11 mouse cellular contexts compared by ENCODE assay signal in the genomic region with DNA sequence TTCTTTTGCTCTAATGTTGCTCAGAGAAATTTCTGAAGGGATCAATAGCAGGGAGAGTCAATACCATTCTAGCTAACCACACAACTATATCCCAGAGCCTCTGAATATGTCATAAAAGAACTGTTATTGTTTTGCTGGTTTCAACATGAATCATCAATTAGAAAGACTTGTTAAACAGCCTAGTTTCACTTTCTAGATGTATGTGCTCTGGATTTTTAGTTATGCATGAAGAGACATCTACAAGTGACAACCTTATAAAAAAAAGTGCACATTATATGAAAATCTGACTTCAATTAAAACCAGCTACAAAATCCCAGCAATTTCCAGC. TPM values are rescaled to one million over a fixed set of nuclear protein-coding genes. Genes with fewer than 3 reads are reported as not detected.
A peak's percentile ranks its signal among the peaks of the same experiment; 100 is the strongest.
DNase-seq lines count a peak whose midpoint lies in the region; ATAC-seq and TF ChIP-seq lines count a peak whose summit lies in the region.
"Had no signal": no experiment of that assay in that cellular context is flagged by ENCODE, and none has a peak within 500 bp of the region (broad histone marks: within the 10 kb centered on the region; RNA-seq: fewer than 3 reads in every experiment).

No protein-coding gene starts in this region.

- no peaks in the 10 kb centered on the region for H3K36me3 ChIP-seq in forebrain, embryonic 13.5 days (ENCODE audit: poor library complexity, severe bottlenecking)
- H3K36me3 ChIP-seq in forebrain, embryonic 11.5 days (ENCODE audit: control insufficient read depth, insufficient read depth, low read length): no peaks in the 10 kb centered on the region
- no peaks in the 10 kb centered on the region for H3K36me3 ChIP-seq in hindbrain, embryonic 15.5 days
- peaks cover 10% of the 10 kb centered on the region; the same call in 1 of the 2 replicates for H3K36me3 ChIP-seq in midbrain, postnatal 0 days (ENCODE audit: insufficient read depth, low read length)
- H3K36me3 ChIP-seq: embryonic facial prominence, embryonic 15.5 days; limb, embryonic 15.5 days had no signal

- no peak for DNase-seq in forebrain, embryonic 11.5 days (ENCODE audit: low spot score)
- DNase-seq in NIH3T3 (ENCODE audit: low read depth) (peak; percentile 8), MN1 (ENCODE audit: low spot score) (no peak)
- DNase-seq in midbrain, postnatal 0 days (ENCODE audit: low spot score): no peak
- no peak for DNase-seq in adrenal gland, adult 8-10 months
- no peak for DNase-seq in left cerebral cortex, adult 18-20 months (ENCODE audit: low spot score in 2 of 2)

- H3K9me3 ChIP-seq in forebrain, embryonic 13.5 days (replicated peaks): no peaks in the 10 kb centered on the region
- H3K9me3 ChIP-seq in forebrain, embryonic 11.5 days (ENCODE audit: control insufficient read depth, low read length): no peaks in the 10 kb centered on the region
- H3K9me3 ChIP-seq in hindbrain, embryonic 15.5 days: no peaks in the 10 kb centered on the region
- H3K9me3 ChIP-seq in midbrain, postnatal 0 days (ENCODE audit: low read length): no peaks in the 10 kb centered on the region
- H3K9me3 ChIP-seq: embryonic facial prominence, embryonic 15.5 days; limb, embryonic 15.5 days had no signal

- H3K4me3 ChIP-seq in forebrain, embryonic 13.5 days: no peak overlapping the region
- H3K4me3 ChIP-seq in forebrain, embryonic 11.5 days (ENCODE audit: low read depth, low read length): no peak overlapping the region
- H3K4me3 ChIP-seq in hindbrain, embryonic 15.5 days: no peak overlapping the region
- H3K4me3 ChIP-seq in midbrain, postnatal 0 days (ENCODE audit: low read depth, low read length): no peak overlapping the region
- H3K4me3 ChIP-seq: embryonic facial prominence, embryonic 15.5 days; limb, embryonic 15.5 days had no signal

- peak; percentile 44 for ATAC-seq in forebrain, embryonic 13.5 days
- ATAC-seq in forebrain, embryonic 11.5 days (replicated peaks; ENCODE audit: low FRiP score): no peak
- peak; percentile 36 for ATAC-seq in hindbrain, embryonic 15.5 days (ENCODE audit: low FRiP score, low read depth)
- peak; percentile 20; the same call in 1 of the 2 replicates for ATAC-seq in midbrain, postnatal 0 days (ENCODE audit: low FRiP score)

- H3K27ac ChIP-seq in forebrain, embryonic 13.5 days: no peak overlapping the region
- no peak overlapping the region for H3K27ac ChIP-seq in forebrain, embryonic 11.5 days (ENCODE audit: low read depth, low read length)
- no peak overlapping the region for H3K27ac ChIP-seq in hindbrain, embryonic 15.5 days (replicated peaks)
- no peak overlapping the region for H3K27ac ChIP-seq in midbrain, postnatal 0 days (ENCODE audit: low read depth, low read length)
- H3K27ac ChIP-seq: embryonic facial prominence, embryonic 15.5 days; limb, embryonic 15.5 days; macrophage had no signal

- H3K27me3 ChIP-seq in forebrain, embryonic 13.5 days: no peaks in the 10 kb centered on the region
- H3K27me3 ChIP-seq in forebrain, embryonic 11.5 days (ENCODE audit: control insufficient read depth, insufficient read depth, low read length): no peaks in the 10 kb centered on the region
- H3K27me3 ChIP-seq in hindbrain, embryonic 15.5 days: no peaks in the 10 kb centered on the region
- no peaks in the 10 kb centered on the region for H3K27me3 ChIP-seq in midbrain, postnatal 0 days (ENCODE audit: insufficient read depth, low read length)
- H3K27me3 ChIP-seq: embryonic facial prominence, embryonic 15.5 days; limb, embryonic 15.5 days had no signal

- H3K4me1 ChIP-seq in forebrain, embryonic 13.5 days: 0 out of 2 replicates have a peak, but pooled peaks cover 3% of the 10 kb centered on the region
- no peaks in the 10 kb centered on the region for H3K4me1 ChIP-seq in forebrain, embryonic 11.5 days (replicated peaks; ENCODE audit: control insufficient read depth, insufficient read depth, low read length)
- no peaks in the 10 kb centered on the region for H3K4me1 ChIP-seq in hindbrain, embryonic 15.5 days (replicated peaks)
- H3K4me1 ChIP-seq in midbrain, postnatal 0 days (ENCODE audit: insufficient read depth, low read length): no peaks in the 10 kb centered on the region

- no peak overlapping the region for H3K9ac ChIP-seq in forebrain, embryonic 13.5 days
- no peak overlapping the region for H3K9ac ChIP-seq in forebrain, embryonic 11.5 days (ENCODE audit: low read length)
- H3K9ac ChIP-seq in hindbrain, embryonic 15.5 days: no peak overlapping the region
- H3K9ac ChIP-seq in midbrain, postnatal 0 days (replicated peaks; ENCODE audit: low read length, poor library complexity, severe bottlenecking): no peak overlapping the region
- H3K9ac ChIP-seq: embryonic facial prominence, embryonic 15.5 days; limb, embryonic 15.5 days had no signal

- TF ChIP-seq CTCF in midbrain, postnatal 0 days (IDR thresholded peaks at IDR 0.05): no peak

- H3K4me2 ChIP-seq in forebrain, embryonic 13.5 days: no peak overlapping the region
- no peak overlapping the region for H3K4me2 ChIP-seq in forebrain, embryonic 11.5 days (ENCODE audit: low read depth, low read length, severe bottlenecking)
- no peak overlapping the region for H3K4me2 ChIP-seq in hindbrain, embryonic 15.5 days
- no peak overlapping the region for H3K4me2 ChIP-seq in midbrain, postnatal 0 days (ENCODE audit: low read depth, low read length, poor library complexity, severe bottlenecking)
- H3K4me2 ChIP-seq: embryonic facial prominence, embryonic 15.5 days; limb, embryonic 15.5 days had no signal

RNA-seq across cellular contexts. Expression of a gene that starts 41.8 kb away (rescaled TPM):
- 22.6 and 23.3 TPM in 2 replicates for polyA plus RNA-seq in forebrain, embryonic 13.5 days (2015; fragmentation: Nextera tagmentation; extraction: Ambion mirVana)
- polyA plus RNA-seq in forebrain, embryonic 11.5 days (2014; fragmentation: Nextera tagmentation; extraction: Ambion mirVana): 11.6 and 13.2 TPM in 2 replicates
- 67.1 and 71.3 TPM in 2 replicates for polyA plus RNA-seq in hindbrain, embryonic 15.5 days (2015; fragmentation: Nextera tagmentation; extraction: Ambion mirVana)
- total RNA-seq in midbrain, postnatal 0 days (2014; rRNA removed): 57.4 and 66.6 TPM in 2 replicates
- polyA plus RNA-seq in midbrain, postnatal 0 days (2015; fragmentation: Nextera tagmentation; extraction: Ambion mirVana): 98.7 and 98.8 TPM in 2 replicates
- 10 to 100 TPM; 51.0 to 72.9 (median 61.5) TPM for total RNA-seq in adrenal gland, adult 8-10 months (2022)
- total RNA-seq in left cerebral cortex, adult 18-20 months (2021): 10 to 100 TPM; 60.1 to 60.5 TPM
